Mouse (Mus musculus): ENCODE data around the gene Aunip.

Gene Aunip

GRCm38 (mm10) chr4:134551494-134552316 is 40.9 kb downstream of the Aunip start, which contains the start of gene Selenon:
TSS of gene Selenon (minus strand) at chr4:134552166.
- DNase-seq (ENCODE audit: low spot score in 2 of 2), result no peak

DNA sequence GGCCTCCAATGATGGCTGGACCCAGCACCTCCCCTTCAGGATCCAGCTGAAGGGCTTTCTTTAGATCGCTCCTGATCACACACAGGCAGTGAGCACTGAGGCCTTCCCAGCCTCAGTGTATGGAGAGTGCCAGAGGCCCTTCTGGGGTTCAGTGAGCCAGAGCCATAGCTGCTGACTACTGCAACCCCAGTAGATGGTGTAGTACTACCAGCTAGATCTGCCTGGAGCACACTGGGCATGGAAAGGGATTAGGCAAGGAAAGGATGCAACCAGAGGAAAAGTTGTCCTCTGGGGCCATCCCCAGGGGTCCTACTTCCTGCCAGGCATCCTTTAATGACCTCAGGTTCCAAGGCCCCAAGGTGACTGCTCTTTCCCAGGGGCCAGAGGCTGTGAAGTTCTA is 42.8 kb downstream of the Aunip start:
- DNase-seq (ENCODE audit: low spot score in 2 of 2), result no peak

GRCm38 (mm10) chr4:134555956-134556580 is 45.3 kb downstream of the Aunip start:
- DNase-seq (ENCODE audit: low spot score in 2 of 2), result no peak

DNA sequence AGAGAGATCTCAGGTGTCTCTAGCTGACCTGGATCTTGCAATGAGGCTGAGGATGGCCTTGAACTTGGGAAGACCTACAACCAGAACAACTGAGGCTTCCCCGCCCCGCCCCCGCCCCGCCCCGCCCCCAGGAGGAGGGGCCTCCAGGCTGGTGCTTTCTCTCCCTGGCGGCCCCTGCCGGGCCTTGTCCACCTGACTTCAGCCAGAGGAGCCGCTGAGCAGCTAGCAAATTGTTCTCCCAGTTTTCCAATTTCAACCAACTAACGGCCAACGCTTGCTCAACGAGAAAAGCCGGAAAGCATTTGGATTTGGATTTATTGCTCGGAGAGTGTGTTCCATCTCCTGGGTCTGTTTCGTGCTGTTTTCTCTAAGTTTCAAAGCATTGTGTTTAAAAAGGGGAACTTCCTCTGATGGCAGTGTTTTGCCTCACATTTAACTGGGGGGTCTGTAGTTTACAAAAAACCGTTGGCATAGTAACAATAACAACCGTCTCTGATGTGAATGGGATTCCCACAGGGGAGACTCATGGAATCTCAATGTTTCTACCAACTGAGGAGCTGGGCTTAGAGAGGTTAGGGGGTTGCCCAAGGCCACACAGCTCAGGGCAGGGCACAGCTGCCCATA is 46.9 kb downstream of the Aunip start:
- DNase-seq (ENCODE audit: low spot score in 2 of 2), result no peak

GRCm38 (mm10) chr4:134558570-134559113 is 47.8 kb downstream of the Aunip start:
- DNase-seq (ENCODE audit: low spot score in 2 of 2), result no peak

- no peak for DNase-seq (ENCODE audit: low spot score in 2 of 2)
Observed at GRCm38 (mm10) chr4:134559154-134559553, 48.4 kb downstream of the Aunip start.

GRCm38 (mm10) chr4:134560699-134561098 is 49.9 kb downstream of the Aunip start:
- no peak for DNase-seq (ENCODE audit: low spot score in 2 of 2)

DNA sequence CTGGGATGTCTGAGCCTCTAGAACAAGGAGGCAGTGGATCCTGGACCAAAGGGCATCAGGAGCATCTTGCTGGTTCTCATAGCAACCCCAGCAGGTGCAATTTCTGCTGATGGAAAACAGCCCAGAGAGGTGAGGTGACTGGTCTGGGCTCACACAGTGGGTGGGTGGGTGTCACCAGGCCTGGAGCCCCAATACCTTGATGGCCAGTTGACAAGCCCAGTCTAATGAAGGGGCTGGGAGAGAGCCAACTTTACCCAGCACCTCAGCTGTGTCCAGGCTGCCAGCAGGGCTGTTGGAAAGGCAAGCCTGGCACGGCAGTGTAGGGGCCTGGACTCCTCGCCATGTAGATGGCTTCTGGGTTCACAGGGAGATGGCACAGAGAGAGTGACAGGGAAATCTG is 51.2 kb downstream of the Aunip start:
- no peak for DNase-seq (ENCODE audit: low spot score in 2 of 2)

DNA sequence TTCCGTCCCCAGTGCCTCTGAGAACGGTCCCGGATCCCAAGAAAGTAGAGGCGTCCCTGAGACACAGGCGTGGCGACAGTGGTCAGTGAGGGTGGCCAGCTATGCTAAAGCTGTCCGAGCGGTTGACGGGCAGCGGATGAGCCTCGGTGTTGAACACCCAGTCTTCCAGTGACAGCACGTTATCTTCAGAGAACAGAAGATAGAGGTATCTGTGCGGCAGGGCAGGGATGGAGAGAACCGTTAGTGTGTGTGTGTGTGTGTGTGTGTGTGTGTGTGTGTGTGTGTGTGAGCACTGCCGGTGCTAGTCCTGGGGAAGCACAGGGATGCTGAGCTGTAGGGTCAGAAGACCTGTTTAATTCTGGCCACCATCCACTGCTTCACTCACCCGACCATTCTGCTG is 52.8 kb downstream of the Aunip start:
- no peak for DNase-seq (ENCODE audit: low spot score in 2 of 2)

DNA sequence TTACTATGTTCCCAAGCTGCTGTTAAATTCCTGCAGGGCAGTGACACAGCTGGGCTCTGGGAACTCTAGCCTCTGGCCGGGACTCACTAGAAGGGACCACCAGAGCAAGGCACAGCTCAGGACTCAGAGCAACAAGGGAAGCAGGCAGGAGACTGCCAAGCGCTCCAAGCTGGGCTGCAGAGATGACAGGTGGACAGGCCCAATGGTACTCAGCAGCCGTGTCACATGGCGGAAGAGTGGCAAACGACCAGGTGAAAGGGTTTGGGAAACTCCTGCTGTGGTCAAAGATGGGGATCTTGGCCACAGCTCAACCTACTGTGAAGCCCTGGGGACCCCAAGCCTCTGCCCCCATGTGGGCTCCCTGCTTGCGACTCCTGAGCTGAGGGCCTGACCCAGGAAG is 53.3 kb downstream of the Aunip start:
- DNase-seq (ENCODE audit: low spot score in 2 of 2), result no peak

- no peak for DNase-seq (ENCODE audit: low spot score in 2 of 2)
Observed at GRCm38 (mm10) chr4:134567377-134568226, 56.8 kb downstream of the Aunip start.

DNA sequence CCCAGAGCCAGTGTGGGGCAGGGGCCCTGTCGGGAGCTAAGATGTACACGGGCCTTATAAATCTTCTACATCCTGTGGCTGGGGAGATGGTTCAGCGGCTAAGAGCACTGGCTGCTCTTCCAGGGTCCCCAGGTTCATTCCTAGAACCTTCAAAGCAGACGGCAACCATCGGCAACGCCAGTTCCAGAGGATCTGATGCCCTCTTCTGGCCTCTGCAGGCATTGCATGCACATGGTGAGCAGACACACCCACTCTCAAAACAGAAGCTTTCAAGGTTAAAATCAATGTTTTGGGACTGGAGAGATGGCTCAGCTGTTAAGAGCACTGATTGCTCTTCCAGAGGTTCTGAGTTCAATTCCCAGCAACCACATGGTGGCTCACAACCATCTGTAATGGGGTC is 58.4 kb downstream of the Aunip start:
- DNase-seq (ENCODE audit: low spot score in 2 of 2), result no peak

GRCm38 (mm10) chr4:134569831-134570230 is 59.0 kb downstream of the Aunip start:
- no peak for DNase-seq (ENCODE audit: low spot score in 2 of 2)

GRCm38 (mm10) chr4:134570704-134571451 is 60.1 kb downstream of the Aunip start:
- no peak for DNase-seq (ENCODE audit: low spot score in 2 of 2)

GRCm38 (mm10) chr4:134572449-134573300 is 61.9 kb downstream of the Aunip start:
- no peak for DNase-seq (ENCODE audit: low spot score in 2 of 2)
